Mouse (Mus musculus) hindbrain, embryonic 12.5 days (tissue): ENCODE results near the gene Olfr354. TPM values are rescaled to one million over a fixed set of nuclear protein-coding genes. Genes with fewer than 3 reads are reported as not detected.

ENCODE experiments used
- ATAC-seq: fragments of 200-750 bp; cut with Nextera tagmentation; 2 replicates; pipeline ENCODE4 v1.8.0; 2017; ENCODE audit warnings: moderate TSS enrichment; ENCODE audit not compliant: low FRiP score
- H3K27ac ChIP-seq: fragments of 300-500 bp; sonication (generic); 2 replicates; pipeline ENCODE4 v1.5.1; 2016; ENCODE audit warnings: mild to moderate bottlenecking
- H3K27me3 ChIP-seq: fragments of 300-500 bp; sonication (generic); 2 replicates; pipeline ENCODE4 v1.6.1; 2016; ENCODE audit warnings: mild to moderate bottlenecking
- H3K36me3 ChIP-seq: fragments of 300-500 bp; sonication (generic); 2 replicates; pipeline ENCODE4 v1.6.1; 2016; ENCODE audit warnings: mild to moderate bottlenecking
- H3K4me1 ChIP-seq: fragments of 300-500 bp; sonication (generic); 2 replicates; pipeline ENCODE4 v1.6.1; 2016
- H3K4me2 ChIP-seq: fragments of 300-500 bp; sonication (generic); replicated peaks from 2 replicates; pipeline ENCODE4 v1.6.1; 2016; ENCODE audit warnings: mild to moderate bottlenecking
- H3K4me3 ChIP-seq: fragments of 300-500 bp; sonication (generic); 2 replicates; pipeline ENCODE4 v1.5.1; 2016; ENCODE audit warnings: mild to moderate bottlenecking
- H3K9ac ChIP-seq: fragments of 300-500 bp; sonication (generic); 2 replicates; pipeline ENCODE4 v1.6.1; 2016; ENCODE audit warnings: mild to moderate bottlenecking, moderate library complexity
- H3K9me3 ChIP-seq: fragments of 300-500 bp; sonication (generic); replicated peaks from 2 replicates; pipeline ENCODE4 v1.6.1; 2016; ENCODE audit warnings: mild to moderate bottlenecking
- WGBS: fragments of 180-500 bp; shearing (Covaris S2); methylation state at CpG from one replicate; pipeline ENCODE4 v1.1.7; 2016; 5-methylcytosine and 5-hydroxymethylcytosine counted together
- polyA plus RNA-seq: library from polyadenylated mRNA; unstranded; fragments of >200 nt; fragmentation: Nextera tagmentation; extraction: Ambion mirVana; gene quantifications from 2 replicates; pipeline ENCODE4 v1.2.1, GENCODE M21; 2016

Gene Olfr354
- polyA plus RNA-seq = not detected in 2 replicates

- no peaks in the 10 kb centered on the region for H3K4me1 ChIP-seq
- no peaks in the 10 kb centered on the region for H3K27me3 ChIP-seq
- H3K4me3 ChIP-seq = no peak within 1 kb of the TSS
- H3K27ac ChIP-seq = no peak within 1 kb of the TSS
- H3K9ac ChIP-seq = no peak within 1 kb of the TSS
- H3K36me3 ChIP-seq = no peaks in the 10 kb centered on the region
- ATAC-seq = no peak
- H3K4me2 ChIP-seq = no peak within 1 kb of the TSS
- peaks cover 18% of the 10 kb centered on the region for H3K9me3 ChIP-seq
These were observed at the start of gene Olfr354 for GRCm38 (mm10) chr2:36905380-36905779. Gene Olfr354, plus strand, starts transcription at chr2:36905680.

- no peak for ATAC-seq
- Histone ChIP-seq H3K9me3 (peaks cover 20% of the 10 kb centered on the region), H3K4me3 (no peak within 1 kb of the TSS), H3K36me3 (no peaks in the 10 kb centered on the region), H3K27ac (no peak within 1 kb of the TSS), H3K27me3 (no peaks in the 10 kb centered on the region), H3K9ac (no peak within 1 kb of the TSS), H3K4me2 (no peak within 1 kb of the TSS), H3K4me1 (no peaks in the 10 kb centered on the region)
- WGBS = 91% methylated on average over 1 of the region's 1 CpGs
These were observed 42.9 kb upstream of the Olfr354 start, which contains the start of gene Olfr351 for GRCm38 (mm10) chr2:36862560-36862959. Gene Olfr351, minus strand, starts transcription at chr2:36862660.

- no peak within 1 kb of the TSS for H3K27ac ChIP-seq
- peaks cover 19% of the 10 kb centered on the region for H3K9me3 ChIP-seq
- no peak within 1 kb of the TSS for H3K4me2 ChIP-seq
- H3K4me1 ChIP-seq = no peaks in the 10 kb centered on the region
- WGBS = 85% methylated on average over 1 of the region's 1 CpGs
- H3K36me3 ChIP-seq = no peaks in the 10 kb centered on the region
- no peak within 1 kb of the TSS for H3K9ac ChIP-seq
- no peaks in the 10 kb centered on the region for H3K27me3 ChIP-seq
- no peak within 1 kb of the TSS for H3K4me3 ChIP-seq
- ATAC-seq = no peak
These were observed 37.3 kb upstream of the Olfr354 start, which contains the start of gene Olfr352 for GRCm38 (mm10) chr2:36868160-36868559. Gene Olfr352, plus strand, starts transcription at chr2:36868460.

GRCm38 (mm10) chr2:36892836-36893235 is 12.6 kb upstream of the Olfr354 start, which contains the start of gene Olfr353:
Gene Olfr353, minus strand, starts transcription at chr2:36892936.
- no peaks in the 10 kb centered on the region for H3K27me3 ChIP-seq
- H3K4me3 ChIP-seq = no peak within 1 kb of the TSS
- no peak within 1 kb of the TSS for H3K4me2 ChIP-seq
- peaks cover 17% of the 10 kb centered on the region; the same call in 1 of the 2 replicates for H3K9me3 ChIP-seq
- no peaks in the 10 kb centered on the region for H3K36me3 ChIP-seq
- no peaks in the 10 kb centered on the region for H3K4me1 ChIP-seq
- no peak within 1 kb of the TSS for H3K27ac ChIP-seq
- H3K9ac ChIP-seq = no peak within 1 kb of the TSS
- ATAC-seq = no peak

GRCm38 (mm10) chr2:36897114-36897513 is 8.4 kb upstream of the Olfr354 start:
- Histone ChIP-seq H3K4me3 (no peak overlapping the region), H3K4me2 (no peak overlapping the region), H3K36me3 (no peaks in the 10 kb centered on the region), H3K27me3 (no peaks in the 10 kb centered on the region), H3K4me1 (no peaks in the 10 kb centered on the region), H3K9ac (no peak overlapping the region), H3K9me3 (peaks cover 24% of the 10 kb centered on the region), H3K27ac (no peak overlapping the region)
- ATAC-seq = no peak

- no peaks in the 10 kb centered on the region for H3K4me1 ChIP-seq
- peaks cover 10% of the 10 kb centered on the region; the same call in 1 of the 2 replicates for H3K9me3 ChIP-seq
- no peak within 1 kb of the TSS for H3K4me2 ChIP-seq
- H3K27ac ChIP-seq = no peak within 1 kb of the TSS
- no peak within 1 kb of the TSS for H3K4me3 ChIP-seq
- no peaks in the 10 kb centered on the region for H3K36me3 ChIP-seq
- no peaks in the 10 kb centered on the region for H3K27me3 ChIP-seq
- no peak for ATAC-seq
- H3K9ac ChIP-seq = no peak within 1 kb of the TSS
These were observed 23.3 kb downstream of the Olfr354 start, which contains the start of gene Olfr355 for GRCm38 (mm10) chr2:36928797-36929196. Gene Olfr355, minus strand, starts transcription at chr2:36928897.

GRCm38 (mm10) chr2:36936821-36937220 is 31.3 kb downstream of the Olfr354 start, which contains the start of gene Olfr356:
Gene Olfr356, plus strand, starts transcription at chr2:36937121.
- Histone ChIP-seq H3K36me3 (no peaks in the 10 kb centered on the region), H3K9ac (no peak within 1 kb of the TSS), H3K27me3 (no peaks in the 10 kb centered on the region), H3K9me3 (peaks cover 26% of the 10 kb centered on the region; the same call in 1 of the 2 replicates), H3K4me3 (no peak within 1 kb of the TSS), H3K4me2 (no peak within 1 kb of the TSS), H3K27ac (no peak within 1 kb of the TSS), H3K4me1 (no peaks in the 10 kb centered on the region)
- ATAC-seq = no peak
- WGBS = 84% methylated on average over 2 of the region's 2 CpGs

Other genes with a start within 250 kb of the Olfr354 start
- gene Olfr346, start 219.9 kb upstream of the Olfr354 start, polyA plus RNA-seq = not detected in 2 replicates
- not detected in 2 replicates for gene Olfr347, start 173.8 kb upstream of the Olfr354 start, polyA plus RNA-seq
- gene Olfr348, start 121.4 kb upstream of the Olfr354 start, polyA plus RNA-seq = not detected in 2 replicates
- gene Olfr50, start 115.1 kb upstream of the Olfr354 start, polyA plus RNA-seq = not detected in 2 replicates
- gene Olfr3, start 88.6 kb upstream of the Olfr354 start, polyA plus RNA-seq = not detected in 2 replicates
- gene Olfr350, start 59.4 kb upstream of the Olfr354 start, polyA plus RNA-seq = not detected in 2 replicates
- not detected in 2 replicates for gene Olfr351, start 43.0 kb upstream of the Olfr354 start, polyA plus RNA-seq
- not detected in 2 replicates for gene Olfr352, start 37.2 kb upstream of the Olfr354 start, polyA plus RNA-seq
- gene Olfr353, start 12.7 kb upstream of the Olfr354 start, polyA plus RNA-seq = not detected in 2 replicates
- gene Olfr355, start 23.2 kb downstream of the Olfr354 start, polyA plus RNA-seq = not detected in 2 replicates
- gene Olfr356, start 31.4 kb downstream of the Olfr354 start, polyA plus RNA-seq = not detected in 2 replicates
- not detected in 2 replicates for gene Olfr357, start 88.1 kb downstream of the Olfr354 start, polyA plus RNA-seq
- not detected in 2 replicates for gene Olfr358, start 103.7 kb downstream of the Olfr354 start, polyA plus RNA-seq
- not detected in 2 replicates for gene Olfr360, start 160.1 kb downstream of the Olfr354 start, polyA plus RNA-seq
- not detected in 2 replicates for gene Olfr361, start 183.6 kb downstream of the Olfr354 start, polyA plus RNA-seq
- gene Olfr362, start 212.2 kb downstream of the Olfr354 start, polyA plus RNA-seq = not detected in 2 replicates
- not detected in 2 replicates for gene Olfr364-ps1, start 233.6 kb downstream of the Olfr354 start, polyA plus RNA-seq